Mouse (Mus musculus) heart, postnatal 0 days (tissue): ENCODE results near the gene Sema3c.

ENCODE experiments used
- CTCF ChIP-seq: IDR thresholded peaks from 2 replicates; pipeline ENCODE4 v1.5.1; 2016; ENCODE audit warnings: antibody characterized with exemption, control low read depth, low read depth
- EP300 ChIP-seq: IDR thresholded peaks from 2 replicates; pipeline ENCODE4 v1.6.1; 2016; ENCODE audit warnings: antibody characterized with exemption, low read depth

DNA sequence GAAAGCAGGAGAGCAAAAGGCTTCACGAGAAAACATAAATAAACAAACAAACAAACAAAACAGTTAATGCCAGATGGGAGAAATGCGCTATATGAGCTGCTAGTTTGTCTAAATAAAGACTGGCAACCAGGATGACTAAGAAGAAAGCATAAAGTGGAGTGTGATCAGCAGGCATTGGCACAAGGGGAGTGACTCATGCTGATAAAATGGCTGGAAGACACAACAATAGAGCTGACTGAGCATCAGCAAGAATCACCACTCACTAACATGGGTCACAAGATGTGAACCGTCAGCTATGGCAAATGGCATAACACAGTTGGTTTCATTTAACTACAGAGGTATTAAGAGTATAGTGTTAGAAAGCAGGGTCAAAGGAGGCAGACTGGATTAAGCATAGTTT, 174.2 kb downstream of the Sema3c start:
- TF ChIP-seq CTCF: no peak
- TF ChIP-seq EP300: no peak
